Mouse (Mus musculus): Measurements from ENCODE around the gene Nucks1.
A peak's percentile ranks its signal among the peaks of the same experiment; 100 is the strongest.
"Not testable (repeated sequence)": the region's sequence is repeated elsewhere in the genome, so short reads cannot be mapped to it uniquely, and the experiment has no call there.

Nucks1 gene

GRCm38 (mm10) chr1:131910001-131910648 lies at the start of gene Nucks1:
Nucks1 (plus strand) TSS chr1:131910534.
- peak; percentile 100 for DNase-seq (ENCODE audit: inconsistent age in 2 of 2, low spot score in 1 of 2)

GRCm38 (mm10) chr1:131861811-131862210 lies 48.5 kb upstream of the Nucks1 start:
- no peak for DNase-seq (ENCODE audit: inconsistent age in 2 of 2, low spot score in 1 of 2)

- no peak for DNase-seq (ENCODE audit: inconsistent age in 2 of 2, low spot score in 1 of 2)
Measured at GRCm38 (mm10) chr1:131865596-131865995, 44.7 kb upstream of the Nucks1 start.

- DNase-seq (ENCODE audit: inconsistent age in 2 of 2, low spot score in 1 of 2) = no peak
Measured at GRCm38 (mm10) chr1:131866304-131866999, 43.9 kb upstream of the Nucks1 start.

GRCm38 (mm10) chr1:131867093-131867945 lies 43.0 kb upstream of the Nucks1 start, which contains the start of gene Rab29:
Rab29 (plus strand) TSS chr1:131867224.
- peak; percentile 92 to 97 for DNase-seq (ENCODE audit: inconsistent age in 2 of 2, low spot score in 1 of 2)

- DNase-seq (ENCODE audit: inconsistent age in 2 of 2, low spot score in 1 of 2) = peak in 1 of 2 experiments; percentile 67
Measured at GRCm38 (mm10) chr1:131867946-131868290, 42.4 kb upstream of the Nucks1 start.

GRCm38 (mm10) chr1:131869561-131869960 lies 40.8 kb upstream of the Nucks1 start:
- DNase-seq (ENCODE audit: inconsistent age in 2 of 2, low spot score in 1 of 2) = no peak

- no peak for DNase-seq (ENCODE audit: inconsistent age in 2 of 2, low spot score in 1 of 2)
Measured at GRCm38 (mm10) chr1:131872856-131873255, 37.5 kb upstream of the Nucks1 start.

GRCm38 (mm10) chr1:131879816-131880215 lies 30.5 kb upstream of the Nucks1 start:
- DNase-seq (ENCODE audit: inconsistent age in 2 of 2, low spot score in 1 of 2) = no peak

- DNase-seq (ENCODE audit: inconsistent age in 2 of 2, low spot score in 1 of 2) = peak; percentile 21 to 71
Measured at GRCm38 (mm10) chr1:131882787-131883186, 27.5 kb upstream of the Nucks1 start.

GRCm38 (mm10) chr1:131886173-131886572 lies 24.2 kb upstream of the Nucks1 start:
- no peak for DNase-seq (ENCODE audit: inconsistent age in 2 of 2, low spot score in 1 of 2)

- DNase-seq (ENCODE audit: inconsistent age in 2 of 2, low spot score in 1 of 2) = no peak
Measured at GRCm38 (mm10) chr1:131886641-131887040, 23.7 kb upstream of the Nucks1 start.

GRCm38 (mm10) chr1:131890043-131890658 lies 20.2 kb upstream of the Nucks1 start:
- no peak for DNase-seq (ENCODE audit: inconsistent age in 2 of 2, low spot score in 1 of 2)

- DNase-seq (ENCODE audit: inconsistent age in 2 of 2, low spot score in 1 of 2) = no peak
Measured at GRCm38 (mm10) chr1:131891436-131891835, 18.9 kb upstream of the Nucks1 start.

GRCm38 (mm10) chr1:131902679-131903078 lies 7.7 kb upstream of the Nucks1 start:
- DNase-seq (ENCODE audit: inconsistent age in 2 of 2, low spot score in 1 of 2) = no peak

GRCm38 (mm10) chr1:131903251-131903650 lies 7.1 kb upstream of the Nucks1 start:
- DNase-seq (ENCODE audit: inconsistent age in 2 of 2, low spot score in 1 of 2) = peak in 1 of 2 experiments; percentile 10

- peak; percentile 26 to 60 for DNase-seq (ENCODE audit: inconsistent age in 2 of 2, low spot score in 1 of 2)
Measured at GRCm38 (mm10) chr1:131905497-131905896, 4.8 kb upstream of the Nucks1 start.

- DNase-seq (ENCODE audit: inconsistent age in 2 of 2, low spot score in 1 of 2) = peak in 1 of 2 experiments; percentile 7
Measured at GRCm38 (mm10) chr1:131908456-131908855, 1.9 kb upstream of the Nucks1 start.

- not testable (repeated sequence) for DNase-seq (ENCODE audit: inconsistent age in 2 of 2, low spot score in 1 of 2)
Measured at GRCm38 (mm10) chr1:131909236-131909635, 1.1 kb upstream of the Nucks1 start.

GRCm38 (mm10) chr1:131910674-131911558 lies 582 bp downstream of the Nucks1 start:
- DNase-seq (ENCODE audit: inconsistent age in 2 of 2, low spot score in 1 of 2) = peak; percentile 89 to 96
